Mouse (Mus musculus) brain, adult 2 months (tissue): ENCODE results near the gene Slc9a6.

ENCODE experiments used
- DNase-seq: peaks from one replicate; pipeline ENCODE4 v3.0.0; 2011; ENCODE audit warnings: low read depth, low spot score

Gene Slc9a6

GRCm38 (mm10) chrX:56665226-56665973 is 55.8 kb downstream of the Slc9a6 start:
- DNase-seq = no peak

- peak; percentile 65 for DNase-seq
Observed at GRCm38 (mm10) chrX:56667296-56667695, 57.7 kb downstream of the Slc9a6 start.

- DNase-seq = no peak
Observed at GRCm38 (mm10) chrX:56668051-56668450, 58.5 kb downstream of the Slc9a6 start.

GRCm38 (mm10) chrX:56668501-56668900 is 58.9 kb downstream of the Slc9a6 start:
- no peak for DNase-seq

- no peak for DNase-seq
Observed at GRCm38 (mm10) chrX:56675556-56675955, 66.0 kb downstream of the Slc9a6 start.

GRCm38 (mm10) chrX:56677736-56678135 is 68.2 kb downstream of the Slc9a6 start:
- peak; percentile 50 for DNase-seq

GRCm38 (mm10) chrX:56679066-56679465 is 69.5 kb downstream of the Slc9a6 start:
- DNase-seq = no peak

GRCm38 (mm10) chrX:56682156-56682720 is 72.7 kb downstream of the Slc9a6 start:
- no peak for DNase-seq

GRCm38 (mm10) chrX:56683521-56683920 is 74.0 kb downstream of the Slc9a6 start:
- DNase-seq = no peak

- no peak for DNase-seq
Observed at GRCm38 (mm10) chrX:56692554-56692953, 83.0 kb downstream of the Slc9a6 start.

GRCm38 (mm10) chrX:56694539-56694938 is 85.0 kb downstream of the Slc9a6 start:
- no peak for DNase-seq

GRCm38 (mm10) chrX:56697199-56697780 is 87.7 kb downstream of the Slc9a6 start:
- DNase-seq = no peak

GRCm38 (mm10) chrX:56697886-56698285 is 88.3 kb downstream of the Slc9a6 start:
- no peak for DNase-seq

GRCm38 (mm10) chrX:56701261-56701660 is 91.7 kb downstream of the Slc9a6 start:
- DNase-seq = no peak

- no peak for DNase-seq
Observed at GRCm38 (mm10) chrX:56703965-56704562, 94.5 kb downstream of the Slc9a6 start.

- DNase-seq = no peak
Observed at GRCm38 (mm10) chrX:56708592-56709370, 99.2 kb downstream of the Slc9a6 start.

GRCm38 (mm10) chrX:56710522-56710921 is 101.0 kb downstream of the Slc9a6 start:
- no peak for DNase-seq

- DNase-seq = no peak
Observed at GRCm38 (mm10) chrX:56712666-56713065, 103.1 kb downstream of the Slc9a6 start.
